Mouse (Mus musculus): ENCODE measurements around the gene Tspan11. TPM values are rescaled to one million over a fixed set of nuclear protein-coding genes. Genes with fewer than 3 reads are reported as not detected.
A peak's percentile ranks its signal among the peaks of the same experiment; 100 is the strongest.

Gene Tspan11
- polyA plus RNA-seq, 1 experiment from 2014 or later: 64.3 TPM

DNA sequence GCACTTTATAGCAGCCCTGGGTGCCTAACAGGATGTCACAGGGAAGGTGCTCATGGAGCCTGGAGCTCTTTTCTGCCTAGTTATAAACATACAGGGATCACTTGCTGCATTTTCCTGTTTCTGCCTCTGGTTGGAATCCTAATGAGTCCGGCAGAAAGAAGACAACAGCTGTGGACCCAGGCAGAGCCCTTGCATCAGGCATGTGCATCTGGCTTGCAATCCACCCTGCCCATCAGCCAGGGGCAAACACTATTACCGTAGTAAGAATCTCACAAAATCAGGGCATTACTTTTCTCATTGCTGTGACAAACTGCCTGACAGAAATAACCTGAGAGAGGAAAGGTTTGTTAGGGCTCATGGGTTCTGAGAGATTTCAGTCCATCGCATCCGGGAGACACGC lies 68.8 kb downstream of the Tspan11 start:
- H3K4me3 ChIP-seq (ENCODE audit: low read depth, low read length): no peak overlapping the region
- no peaks in the 10 kb centered on the region for H3K4me1 ChIP-seq (ENCODE audit: insufficient read depth, low read depth, low read length)
- TF ChIP-seq EP300 (IDR thresholded peaks at IDR 0.05): no peak
- no peak for TF ChIP-seq CTCF (IDR thresholded peaks at IDR 0.05)
- no peaks in the 10 kb centered on the region for H3K36me3 ChIP-seq (ENCODE audit: insufficient read depth, low read length)
- no peak overlapping the region for H3K4me2 ChIP-seq (replicated peaks; ENCODE audit: low read depth, low read length)
- DNase-seq (ENCODE audit: low spot score) (no peak), ATAC-seq (no peak)
- WGBS: 78% methylated on average over 5 of the region's 5 CpGs
- H3K9ac ChIP-seq (replicated peaks; ENCODE audit: low read depth): no peak overlapping the region
- H3K27me3 ChIP-seq (replicated peaks; ENCODE audit: insufficient read depth, low read length): no peaks in the 10 kb centered on the region
- no peaks in the 10 kb centered on the region for H3K9me3 ChIP-seq (ENCODE audit: low read length)
- H3K27ac ChIP-seq (ENCODE audit: low read length): no peak overlapping the region

DNA sequence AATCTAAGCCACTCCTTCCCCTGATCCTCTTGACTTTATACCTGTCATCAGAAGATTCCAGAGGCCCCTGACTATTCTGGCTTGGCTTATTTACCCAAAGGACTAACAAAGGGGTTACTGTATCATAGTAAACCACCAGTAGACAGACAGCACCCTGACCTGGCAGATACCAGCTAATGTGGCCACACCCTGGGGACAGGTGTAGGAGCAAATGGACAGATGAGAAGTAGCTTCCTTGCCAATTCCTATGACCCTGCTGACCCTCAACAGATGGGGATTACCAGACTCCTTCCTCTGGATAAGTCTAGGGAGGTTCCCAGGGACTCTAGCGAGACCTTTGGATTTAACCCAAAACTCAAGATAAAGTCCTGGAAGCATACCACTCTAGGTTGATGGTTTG lies 72.8 kb downstream of the Tspan11 start:
- 83% methylated on average over 1 of the region's 1 CpGs for WGBS
- no peaks in the 10 kb centered on the region for H3K4me1 ChIP-seq (ENCODE audit: insufficient read depth, low read depth, low read length)
- H3K4me2 ChIP-seq (replicated peaks; ENCODE audit: low read depth, low read length): no peak overlapping the region
- no peak overlapping the region for H3K4me3 ChIP-seq (ENCODE audit: low read depth, low read length)
- no peak overlapping the region for H3K27ac ChIP-seq (ENCODE audit: low read length)
- ATAC-seq: no peak
- peaks cover 17% of the 10 kb centered on the region; the same call in 1 of the 2 replicates for H3K36me3 ChIP-seq (ENCODE audit: insufficient read depth, low read length)
- TF ChIP-seq CTCF (IDR thresholded peaks at IDR 0.05) (no peak), EP300 (IDR thresholded peaks at IDR 0.05) (no peak)
- H3K9ac ChIP-seq (replicated peaks; ENCODE audit: low read depth): no peak overlapping the region
- H3K27me3 ChIP-seq (replicated peaks; ENCODE audit: insufficient read depth, low read length): no peaks in the 10 kb centered on the region
- no peak for DNase-seq (ENCODE audit: low spot score)
- no peaks in the 10 kb centered on the region for H3K9me3 ChIP-seq (ENCODE audit: low read length)

DNA sequence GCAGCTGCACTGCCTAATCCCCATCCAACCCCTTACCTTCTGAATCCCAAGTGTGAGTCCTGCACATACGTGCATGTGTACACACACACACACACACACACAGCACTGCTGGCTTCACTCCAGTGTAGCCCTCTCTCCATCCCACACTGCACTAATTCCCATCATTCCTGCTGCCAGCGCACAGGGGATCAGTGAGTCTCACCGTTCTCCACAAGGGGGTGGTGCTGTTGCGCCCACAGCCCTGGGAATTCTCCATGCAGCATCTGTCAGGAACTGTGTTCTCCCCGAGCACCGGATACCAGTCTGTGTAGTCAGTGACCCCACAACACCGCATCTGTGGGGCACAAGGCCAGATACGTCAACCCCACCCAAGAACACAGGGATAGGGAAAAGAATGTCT lies 78.1 kb downstream of the Tspan11 start:
- H3K9ac ChIP-seq (replicated peaks; ENCODE audit: low read depth): no peak overlapping the region
- no peak for TF ChIP-seq EP300 (IDR thresholded peaks at IDR 0.05)
- TF ChIP-seq CTCF (IDR thresholded peaks at IDR 0.05): peak; percentile 49
- no peak for ATAC-seq
- no peaks in the 10 kb centered on the region for H3K4me1 ChIP-seq (ENCODE audit: insufficient read depth, low read depth, low read length)
- H3K27ac ChIP-seq (ENCODE audit: low read length): no peak overlapping the region
- WGBS: 57% methylated on average over 8 of the region's 8 CpGs
- H3K27me3 ChIP-seq (replicated peaks; ENCODE audit: insufficient read depth, low read length): no peaks in the 10 kb centered on the region
- DNase-seq (ENCODE audit: low spot score): no peak
- no peak overlapping the region for H3K4me3 ChIP-seq (ENCODE audit: low read depth, low read length)
- no peaks in the 10 kb centered on the region for H3K9me3 ChIP-seq (ENCODE audit: low read length)
- peaks cover 27% of the 10 kb centered on the region; the same call in 1 of the 2 replicates for H3K36me3 ChIP-seq (ENCODE audit: insufficient read depth, low read length)
- H3K4me2 ChIP-seq (replicated peaks; ENCODE audit: low read depth, low read length): no peak overlapping the region

DNA sequence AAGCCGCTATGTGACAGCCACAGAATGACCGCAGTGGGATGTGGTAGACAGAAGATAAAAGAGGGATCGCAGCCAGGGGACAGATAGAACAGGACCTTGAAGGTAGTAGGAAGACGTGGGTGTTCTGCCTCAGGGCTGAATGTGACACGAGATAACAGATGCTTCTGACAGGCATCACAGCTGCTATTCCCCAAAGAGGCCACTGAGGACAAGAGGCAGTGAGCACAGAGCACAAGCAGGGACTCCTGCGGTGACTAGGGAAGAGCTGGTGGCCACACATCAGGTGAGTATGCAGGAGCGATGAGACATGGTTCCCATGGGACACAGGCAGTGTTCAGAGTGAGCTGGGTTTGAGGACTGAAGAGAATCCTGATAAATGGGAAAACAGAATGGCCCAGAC lies 82.3 kb downstream of the Tspan11 start:
- H3K4me3 ChIP-seq (ENCODE audit: low read depth, low read length): no peak overlapping the region
- 71% methylated on average over 7 of the region's 7 CpGs for WGBS
- DNase-seq (ENCODE audit: low spot score): no peak
- TF ChIP-seq EP300 (IDR thresholded peaks at IDR 0.05) (no peak), CTCF (IDR thresholded peaks at IDR 0.05) (no peak)
- peaks cover 16% of the 10 kb centered on the region; the same call in 1 of the 2 replicates for H3K36me3 ChIP-seq (ENCODE audit: insufficient read depth, low read length)
- ATAC-seq: no peak
- no peak overlapping the region for H3K4me2 ChIP-seq (replicated peaks; ENCODE audit: low read depth, low read length)
- no peaks in the 10 kb centered on the region for H3K4me1 ChIP-seq (ENCODE audit: insufficient read depth, low read depth, low read length)
- H3K27ac ChIP-seq (ENCODE audit: low read length): no peak overlapping the region
- no peak overlapping the region for H3K9ac ChIP-seq (replicated peaks; ENCODE audit: low read depth)
- no peaks in the 10 kb centered on the region for H3K9me3 ChIP-seq (ENCODE audit: low read length)
- no peaks in the 10 kb centered on the region for H3K27me3 ChIP-seq (replicated peaks; ENCODE audit: insufficient read depth, low read length)

- no peak overlapping the region for H3K4me3 ChIP-seq (ENCODE audit: low read depth, low read length)
- TF ChIP-seq EP300 (IDR thresholded peaks at IDR 0.05) (no peak), CTCF (IDR thresholded peaks at IDR 0.05) (peak; percentile 98)
- peak; percentile 57 for ATAC-seq
Measured at GRCm38 (mm10) chr6:127970120-127970519, 82.7 kb downstream of the Tspan11 start.

DNA sequence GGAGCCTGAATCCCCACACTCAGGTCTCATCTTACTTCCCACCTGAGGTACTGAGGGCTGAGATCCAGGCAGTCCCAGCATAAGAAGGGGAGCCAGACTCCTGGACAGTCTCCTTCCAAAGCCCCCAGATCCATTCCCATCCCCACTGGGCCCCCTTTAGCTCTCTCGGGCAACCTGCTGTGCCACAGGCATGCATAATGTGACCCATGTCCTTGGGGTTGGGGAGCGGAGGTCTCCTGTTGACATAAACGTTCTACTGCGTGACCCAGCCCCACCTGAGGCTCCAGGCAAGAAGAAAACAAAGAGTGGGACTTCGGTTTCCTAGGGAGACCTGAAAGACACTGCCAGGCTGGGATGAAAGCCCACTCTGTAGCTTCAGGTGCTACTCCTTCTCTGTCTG lies 83.5 kb downstream of the Tspan11 start:
- Histone ChIP-seq H3K9ac (replicated peaks; ENCODE audit: low read depth) (no peak overlapping the region), H3K27ac (ENCODE audit: low read length) (no peak overlapping the region), H3K9me3 (ENCODE audit: low read length) (no peaks in the 10 kb centered on the region), H3K27me3 (replicated peaks; ENCODE audit: insufficient read depth, low read length) (no peaks in the 10 kb centered on the region), H3K36me3 (ENCODE audit: insufficient read depth, low read length) (peaks cover 4% of the 10 kb centered on the region; the same call in 1 of the 2 replicates), H3K4me3 (ENCODE audit: low read depth, low read length) (no peak overlapping the region), H3K4me1 (ENCODE audit: insufficient read depth, low read depth, low read length) (no peaks in the 10 kb centered on the region), H3K4me2 (replicated peaks; ENCODE audit: low read depth, low read length) (no peak overlapping the region)
- 53% methylated on average over 5 of the region's 5 CpGs for WGBS
- no peak for DNase-seq (ENCODE audit: low spot score)
- TF ChIP-seq EP300 (IDR thresholded peaks at IDR 0.05) (no peak), CTCF (IDR thresholded peaks at IDR 0.05) (no peak)
- ATAC-seq: no peak

More at GRCm38 (mm10) chr6:127970120-127970519, 82.7 kb downstream of the Tspan11 start:
- Histone ChIP-seq H3K9ac (replicated peaks; ENCODE audit: low read depth) (no peak overlapping the region), H3K27ac (ENCODE audit: low read length) (no peak overlapping the region), H3K36me3 (ENCODE audit: insufficient read depth, low read length) (peaks cover 12% of the 10 kb centered on the region; the same call in 1 of the 2 replicates), H3K4me1 (ENCODE audit: insufficient read depth, low read depth, low read length) (no peaks in the 10 kb centered on the region), H3K4me2 (replicated peaks; ENCODE audit: low read depth, low read length) (no peak overlapping the region), H3K9me3 (ENCODE audit: low read length) (no peaks in the 10 kb centered on the region), H3K27me3 (replicated peaks; ENCODE audit: insufficient read depth, low read length) (no peaks in the 10 kb centered on the region)
- DNase-seq (ENCODE audit: low spot score): peak; percentile 84
- 6% methylated on average over 7 of the region's 7 CpGs for WGBS

- Histone ChIP-seq H3K4me3 (ENCODE audit: low read depth, low read length) (no peak overlapping the region), H3K4me2 (replicated peaks; ENCODE audit: low read depth, low read length) (no peak overlapping the region), H3K27ac (ENCODE audit: low read length) (no peak overlapping the region), H3K4me1 (ENCODE audit: insufficient read depth, low read depth, low read length) (no peaks in the 10 kb centered on the region), H3K36me3 (ENCODE audit: insufficient read depth, low read length) (no peaks in the 10 kb centered on the region), H3K9me3 (ENCODE audit: low read length) (no peaks in the 10 kb centered on the region), H3K9ac (replicated peaks; ENCODE audit: low read depth) (no peak overlapping the region), H3K27me3 (replicated peaks; ENCODE audit: insufficient read depth, low read length) (no peaks in the 10 kb centered on the region)
- TF ChIP-seq EP300 (IDR thresholded peaks at IDR 0.05): no peak
- no peak for TF ChIP-seq CTCF (IDR thresholded peaks at IDR 0.05)
- 76% methylated on average over 5 of the region's 5 CpGs for WGBS
- DNase-seq (ENCODE audit: low spot score): no peak
- no peak for ATAC-seq
Measured at GRCm38 (mm10) chr6:127971931-127972330, 84.5 kb downstream of the Tspan11 start.

All from lung, postnatal 0 days (tissue).